Mouse (Mus musculus) spleen, postnatal 14 days (tissue): ENCODE results near the gene Vti1a.

Experiments
- DNase-seq, 2 experiments: peaks; one replicate each; pipeline ENCODE4 v3.0.0; 2021 to 2022; ENCODE audit warnings: low spot score in 2 of 2

Gene Vti1a

DNA sequence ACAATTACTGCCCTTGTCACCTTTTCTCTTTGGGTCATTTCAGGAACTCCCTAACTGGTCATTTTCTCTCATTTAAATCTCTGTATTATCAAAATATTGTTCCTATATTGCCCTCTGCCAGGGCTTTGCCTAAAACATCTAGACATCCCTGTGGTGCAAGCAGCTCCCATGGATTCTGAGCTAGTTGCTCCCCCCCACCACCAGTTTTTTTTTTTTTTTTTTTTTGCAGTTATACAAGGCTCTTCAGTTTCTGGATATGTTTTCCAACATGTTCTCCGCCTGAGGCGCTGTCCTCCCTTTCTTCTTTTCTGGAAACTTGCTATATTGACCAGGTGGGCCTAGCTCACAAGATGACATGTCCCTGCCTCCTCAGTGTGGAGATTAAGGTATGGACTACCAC, 2.4 kb upstream of the Vti1a start:
- DNase-seq: no peak

DNA sequence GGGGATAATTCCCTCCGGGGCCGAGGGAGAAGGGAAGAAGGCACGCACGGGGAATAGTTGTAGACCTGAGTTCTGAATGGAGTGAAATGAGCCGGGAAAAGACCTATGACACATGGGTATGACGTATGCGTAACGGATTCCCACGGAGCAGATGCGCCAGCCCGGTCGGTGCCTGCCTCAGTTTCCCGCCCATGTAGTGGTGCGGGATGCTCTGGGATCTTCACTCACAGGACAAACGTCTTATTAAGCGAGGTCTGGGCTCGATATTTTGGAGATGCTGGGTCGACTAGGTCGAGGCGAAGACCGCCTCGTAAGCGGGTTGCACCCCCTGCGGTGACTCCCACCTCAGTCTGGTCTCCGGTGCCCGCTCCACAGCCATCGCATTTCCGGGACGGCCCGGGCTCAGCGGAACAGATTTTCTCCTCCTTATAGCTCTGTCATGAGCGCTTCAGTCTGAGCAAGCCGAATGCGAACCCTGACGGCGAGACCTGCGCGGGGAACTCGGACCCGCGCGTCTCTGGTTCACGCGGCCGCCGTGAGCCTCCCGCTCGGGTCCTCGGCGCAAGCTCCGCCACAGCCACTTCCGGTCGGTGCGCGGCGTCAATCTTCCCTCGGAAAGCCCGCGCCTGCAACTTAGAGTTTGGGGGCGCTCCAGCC, 515 bp upstream of the Vti1a start, which contains the start of gene Zdhhc6:
Gene Zdhhc6 (minus strand): TSS at position 581 of the 657 bp plus-strand sequence.
- peak; percentile 73 to 84 for DNase-seq

DNA sequence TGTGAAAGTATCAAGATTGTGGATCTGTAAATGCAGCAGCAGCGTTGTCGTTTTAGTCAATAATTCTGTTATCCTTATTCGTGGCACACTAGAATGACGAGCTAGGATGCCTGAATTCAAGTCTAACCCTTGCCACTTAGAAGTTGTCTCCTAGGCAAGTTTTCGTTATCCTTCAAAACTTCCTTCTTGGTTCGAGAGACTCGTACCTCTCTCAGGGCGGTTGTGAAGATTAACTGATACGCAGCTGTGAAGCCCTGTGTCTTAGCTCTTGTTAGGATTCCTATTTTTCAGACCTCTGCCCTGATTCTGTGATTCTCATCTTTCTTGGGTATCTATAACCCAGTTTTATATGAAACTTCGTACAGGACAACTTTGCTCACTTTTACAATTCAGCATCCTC, 806 bp downstream of the Vti1a start:
- no peak for DNase-seq

DNA sequence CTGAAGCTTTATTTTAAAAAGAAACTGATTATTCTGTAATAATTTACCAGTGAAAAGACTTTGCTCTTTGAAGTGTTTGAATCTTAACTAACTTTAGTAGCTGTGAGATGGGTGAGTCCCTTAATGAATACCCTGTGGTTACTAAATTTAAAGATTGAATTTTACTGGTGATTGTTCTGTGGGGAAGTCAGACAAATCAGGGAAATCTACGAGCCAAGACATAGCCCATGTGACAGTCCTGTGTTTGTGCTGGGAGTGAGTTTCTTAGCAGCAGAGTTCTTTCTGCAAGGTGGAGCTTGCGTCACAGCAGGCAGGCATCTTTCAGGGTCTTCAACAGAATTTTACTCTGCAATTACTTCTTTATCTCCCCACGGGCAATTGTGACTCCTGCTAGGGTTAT, 2.9 kb downstream of the Vti1a start:
- no peak for DNase-seq

DNA sequence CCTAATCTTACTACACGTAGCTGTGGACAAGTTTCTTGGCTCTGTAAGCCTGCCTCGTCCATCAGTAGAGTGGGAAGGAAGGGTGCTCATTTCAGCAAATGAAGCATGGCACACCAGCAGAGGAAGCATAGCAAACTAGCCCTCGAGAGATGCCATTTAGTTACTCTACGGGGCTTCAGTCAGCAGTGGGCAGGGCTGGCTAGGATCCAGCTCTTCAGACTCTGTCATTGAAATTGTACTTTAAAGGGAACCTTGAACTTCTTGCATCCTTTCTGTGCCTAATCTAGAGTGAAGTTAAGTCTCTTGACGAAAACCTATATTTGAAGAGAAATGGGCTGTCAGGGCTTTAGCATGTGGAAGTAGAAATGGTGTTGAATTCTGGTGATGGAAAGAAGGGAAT, 3.4 kb downstream of the Vti1a start:
- DNase-seq: no peak

DNA sequence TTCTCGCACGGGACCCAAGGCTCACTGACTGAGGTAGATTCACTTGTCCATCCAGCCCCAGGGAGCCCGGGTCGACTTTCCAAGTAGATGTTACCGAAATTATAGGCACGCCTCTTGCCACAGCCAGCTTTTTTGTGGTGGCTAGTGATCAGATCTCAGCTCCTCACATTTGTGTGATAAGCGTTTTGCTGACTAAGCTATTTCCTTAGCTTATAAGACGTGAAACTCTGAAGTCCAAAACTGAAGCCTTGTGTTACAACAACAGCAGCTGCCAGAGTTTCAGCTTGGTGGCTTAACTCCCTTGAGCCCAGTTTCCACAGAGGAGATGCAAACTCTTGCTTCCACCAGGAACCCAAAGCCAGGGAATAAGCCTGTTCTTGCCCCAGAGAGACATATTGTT, 6.5 kb downstream of the Vti1a start:
- no peak for DNase-seq

DNA sequence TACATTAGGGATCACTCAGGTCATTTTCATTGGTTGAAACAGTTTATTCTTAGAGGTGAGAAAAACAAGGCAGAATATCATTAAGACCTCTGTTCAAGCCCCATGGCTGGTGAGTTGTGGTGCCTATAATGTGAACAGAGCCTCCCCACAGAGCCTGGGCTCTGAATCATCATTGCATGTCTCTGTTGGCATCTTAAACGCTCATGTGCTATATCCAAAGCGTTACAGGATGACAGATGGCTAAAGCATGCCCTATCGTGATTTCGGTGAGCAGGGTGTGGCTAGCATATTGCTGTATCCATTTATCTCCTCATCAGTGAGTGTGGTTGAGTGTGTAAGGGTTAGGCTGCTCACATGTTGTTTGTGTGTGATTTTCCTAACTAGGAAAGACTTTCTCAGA, 11.4 kb downstream of the Vti1a start:
- no peak for DNase-seq

DNA sequence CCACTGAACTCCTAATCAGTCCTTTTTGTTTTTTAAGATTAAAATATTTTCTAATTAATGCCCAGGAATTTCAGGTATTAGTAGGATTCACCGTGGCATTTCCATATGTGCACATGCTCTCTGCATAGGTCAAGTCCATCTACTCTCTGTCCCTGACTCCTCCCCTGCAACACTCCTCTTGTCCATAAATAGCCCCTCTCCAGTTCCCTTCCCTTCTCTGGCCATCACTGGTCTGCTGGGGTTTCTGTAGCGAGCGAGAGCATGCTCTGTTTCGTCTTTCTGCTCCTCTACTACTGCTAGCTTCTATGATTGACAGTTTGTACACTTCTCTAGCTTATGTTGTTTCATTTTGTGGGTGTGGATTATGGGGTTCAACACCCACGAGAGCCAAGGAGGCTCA, 15.7 kb downstream of the Vti1a start:
- no peak for DNase-seq

DNA sequence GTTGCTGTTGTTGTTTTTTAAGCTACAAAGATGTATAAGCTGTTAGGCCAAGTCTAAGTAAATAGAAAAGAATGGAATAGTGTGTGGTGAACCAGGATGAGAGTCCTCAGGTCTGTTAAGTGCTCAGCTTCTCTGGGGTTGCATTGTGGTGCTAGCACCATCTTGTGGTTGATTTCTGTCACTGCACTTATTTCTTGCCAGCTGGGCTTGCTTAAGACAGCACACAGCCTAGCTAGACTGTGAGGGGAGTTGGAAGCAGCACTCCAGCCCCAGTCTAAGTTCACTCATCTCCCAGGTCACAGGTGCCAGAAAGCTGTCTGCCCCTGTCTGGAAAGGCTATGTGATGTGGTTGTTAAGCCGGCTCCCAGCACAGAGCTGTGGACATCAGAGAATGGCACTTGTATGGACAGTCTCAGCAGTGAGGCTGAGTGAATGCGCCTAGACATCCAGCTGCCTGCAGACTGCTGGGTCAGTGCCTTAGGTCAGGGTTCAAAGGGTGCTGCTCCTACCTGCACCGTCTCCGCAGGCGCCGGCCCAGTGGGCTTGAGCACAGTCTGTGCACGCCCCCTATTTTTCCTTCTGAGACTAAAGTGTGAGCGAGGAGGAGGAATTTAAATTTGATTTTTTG, 16.7 kb downstream of the Vti1a start:
- DNase-seq: peak in 1 of 2 experiments; percentile 43

DNA sequence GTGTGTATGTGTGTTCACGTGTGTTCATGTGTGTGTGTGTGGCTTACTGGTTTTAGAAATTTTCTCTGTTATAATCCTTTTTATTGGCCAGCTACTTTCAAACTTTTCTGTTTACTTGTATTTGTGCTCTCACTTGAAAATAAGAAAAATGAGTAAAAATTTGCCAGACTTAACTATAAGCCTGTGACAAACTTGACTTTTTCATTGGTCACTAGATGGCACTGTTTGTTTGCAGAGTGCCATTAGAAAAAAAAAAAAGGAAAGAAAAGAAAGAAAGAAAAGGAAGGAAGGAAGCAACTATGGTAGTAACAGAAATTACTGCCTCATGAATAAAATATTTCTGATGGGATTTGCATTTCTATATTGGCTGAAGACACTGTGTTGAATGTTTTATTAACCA, 19.8 kb downstream of the Vti1a start:
- DNase-seq: no peak

DNA sequence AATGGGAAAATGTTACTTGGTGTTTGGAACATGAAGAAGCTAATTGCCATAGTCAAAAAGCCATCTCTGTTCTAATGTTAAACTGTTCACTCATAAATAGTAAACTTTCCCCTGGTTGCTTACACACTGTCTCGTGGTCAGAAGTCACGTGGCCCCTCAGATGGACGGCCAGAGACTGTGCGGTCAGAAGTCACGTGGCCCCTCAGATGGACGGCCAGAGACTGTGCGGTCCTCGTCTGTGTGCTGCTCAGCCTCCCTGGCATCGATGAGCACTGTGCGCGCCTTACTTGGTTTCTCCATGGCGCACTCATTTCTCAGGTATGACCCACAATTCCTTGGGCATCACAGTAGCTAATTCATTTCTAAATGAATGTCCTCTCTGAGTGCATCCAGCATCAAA, 20.3 kb downstream of the Vti1a start:
- no peak for DNase-seq

DNA sequence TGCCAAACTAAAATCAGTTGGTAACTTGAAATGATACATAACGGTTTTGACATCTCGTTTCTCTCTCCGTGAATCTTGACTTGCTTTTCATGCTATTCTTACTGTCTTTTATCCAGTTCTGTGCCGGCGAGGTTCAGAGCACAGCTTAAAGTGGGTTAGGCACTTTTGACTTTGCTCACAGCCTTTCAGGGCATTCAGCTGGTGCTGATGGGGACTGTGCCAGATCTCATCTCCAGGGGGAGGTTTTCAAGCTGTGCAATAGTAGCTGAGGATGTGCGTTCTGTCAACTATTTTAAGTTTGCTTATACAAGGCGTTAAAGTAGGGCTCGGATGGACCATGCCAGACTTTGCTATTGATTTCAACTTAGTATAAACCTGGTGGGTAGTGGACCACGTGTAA, 21.0 kb downstream of the Vti1a start:
- DNase-seq: no peak

DNA sequence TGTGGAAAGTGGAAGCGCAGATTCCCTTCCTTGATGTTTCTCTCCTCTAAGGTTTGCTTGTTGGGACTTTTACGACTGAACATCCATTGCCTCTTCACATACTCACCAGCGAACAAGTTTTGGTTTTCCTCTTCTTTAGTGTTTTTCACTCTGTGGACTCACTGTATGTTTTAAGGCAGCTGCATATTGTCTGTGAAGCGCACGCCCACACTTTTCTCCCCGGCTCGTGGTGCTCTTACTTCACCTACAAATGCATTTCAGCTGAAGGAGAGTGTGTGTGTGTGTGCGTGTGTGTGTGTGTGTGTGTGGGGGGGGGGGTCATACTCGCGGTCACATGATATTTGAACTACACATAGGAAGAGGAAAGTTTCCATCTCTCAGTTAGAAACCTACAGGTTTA, 21.6 kb downstream of the Vti1a start:
- DNase-seq: no peak

DNA sequence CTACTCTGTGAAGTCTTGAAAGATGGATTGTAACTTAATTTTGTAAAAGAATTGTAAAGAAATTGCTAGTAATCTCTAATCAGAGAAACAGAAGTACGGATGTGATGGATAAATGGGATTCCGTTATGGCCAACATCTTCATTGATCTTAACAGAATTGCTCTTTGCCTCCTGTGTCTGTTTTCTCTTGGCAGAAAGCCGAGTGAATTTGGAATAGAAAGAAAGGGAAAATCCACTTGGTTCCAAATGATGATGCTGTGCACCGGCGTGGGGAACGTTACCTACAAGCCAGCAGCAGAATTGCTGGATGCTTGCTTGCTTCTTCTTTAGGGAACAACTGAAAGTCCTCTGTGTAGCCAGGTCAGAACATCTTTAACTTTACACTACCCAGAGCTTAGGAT, 24.4 kb downstream of the Vti1a start:
- DNase-seq: no peak

DNA sequence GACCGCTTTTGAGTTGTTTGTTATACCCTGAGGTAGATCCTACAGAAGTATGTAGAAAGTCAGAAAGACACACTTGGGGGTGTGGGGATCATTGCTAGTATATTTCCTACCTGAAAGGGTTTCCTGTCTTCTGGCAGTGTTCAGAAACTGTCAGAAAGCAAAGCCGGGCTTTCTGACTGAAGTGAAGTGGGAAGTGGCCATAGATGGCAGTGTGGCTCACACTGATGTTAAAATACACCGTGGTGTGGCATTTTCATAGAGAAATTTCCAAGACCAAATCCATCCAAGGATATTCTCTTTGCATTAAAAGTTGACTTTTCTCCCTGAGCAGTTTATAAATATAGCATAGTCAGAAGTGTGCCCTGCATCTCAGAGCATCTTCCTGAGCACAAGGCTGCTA, 25.3 kb downstream of the Vti1a start:
- DNase-seq: no peak

DNA sequence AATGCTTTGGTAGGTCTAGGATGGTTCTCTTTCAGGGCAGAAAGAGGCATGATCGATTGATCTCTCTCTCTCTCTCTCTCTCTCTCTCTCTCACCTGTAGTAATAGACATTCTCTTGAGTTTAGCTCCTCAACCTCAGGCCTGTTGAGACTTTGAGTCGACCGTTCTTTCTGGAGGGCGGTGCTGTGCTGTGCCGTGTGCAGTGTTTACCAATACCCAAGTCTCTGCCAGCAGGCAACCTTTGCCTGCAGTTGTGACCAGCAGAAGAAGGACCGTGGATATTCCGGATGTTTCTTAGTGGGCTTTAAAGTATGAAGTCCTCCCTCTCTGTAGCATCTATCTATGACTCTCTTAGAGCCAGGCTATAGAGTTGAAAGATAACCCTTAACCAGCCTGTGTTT, 26.3 kb downstream of the Vti1a start:
- no peak for DNase-seq

DNA sequence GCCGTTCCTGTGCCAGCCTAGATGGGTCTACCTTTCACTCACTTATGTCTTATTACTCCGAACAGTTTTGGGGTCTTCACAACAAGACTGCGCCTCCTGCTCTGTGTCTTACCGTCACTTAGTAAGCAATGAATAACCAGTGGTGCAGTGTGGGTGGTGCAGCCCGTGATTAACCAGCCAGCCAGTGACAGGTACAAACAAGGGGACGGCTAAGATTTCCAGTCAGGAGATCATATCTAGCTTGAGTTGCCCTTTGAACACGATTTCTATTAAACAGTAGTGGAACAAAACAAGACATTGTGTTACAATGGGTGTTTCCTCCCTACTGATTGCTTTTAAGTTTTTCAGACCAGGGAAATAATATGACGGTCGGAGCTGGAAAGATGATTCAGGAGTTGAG, 27.2 kb downstream of the Vti1a start:
- no peak for DNase-seq

DNA sequence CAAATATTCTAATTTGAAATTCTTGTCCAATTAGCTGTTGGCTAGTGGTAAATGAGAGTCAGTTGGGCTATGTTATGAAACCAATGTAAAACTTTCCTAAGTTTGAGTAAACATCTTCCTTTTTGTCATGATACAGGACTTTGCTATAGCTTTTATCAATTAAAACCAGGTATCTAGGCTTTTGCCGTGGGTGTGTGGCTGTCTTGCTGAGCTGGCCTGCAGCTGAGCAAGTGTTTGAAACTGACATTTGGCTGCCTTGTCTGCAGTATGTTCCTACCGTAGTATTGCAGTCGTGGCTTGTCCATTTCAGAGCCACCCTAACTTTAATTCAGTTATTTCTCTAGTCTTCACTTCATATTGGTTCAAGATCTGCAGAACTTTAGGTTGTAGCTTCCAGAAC, 32.1 kb downstream of the Vti1a start:
- no peak for DNase-seq

DNA sequence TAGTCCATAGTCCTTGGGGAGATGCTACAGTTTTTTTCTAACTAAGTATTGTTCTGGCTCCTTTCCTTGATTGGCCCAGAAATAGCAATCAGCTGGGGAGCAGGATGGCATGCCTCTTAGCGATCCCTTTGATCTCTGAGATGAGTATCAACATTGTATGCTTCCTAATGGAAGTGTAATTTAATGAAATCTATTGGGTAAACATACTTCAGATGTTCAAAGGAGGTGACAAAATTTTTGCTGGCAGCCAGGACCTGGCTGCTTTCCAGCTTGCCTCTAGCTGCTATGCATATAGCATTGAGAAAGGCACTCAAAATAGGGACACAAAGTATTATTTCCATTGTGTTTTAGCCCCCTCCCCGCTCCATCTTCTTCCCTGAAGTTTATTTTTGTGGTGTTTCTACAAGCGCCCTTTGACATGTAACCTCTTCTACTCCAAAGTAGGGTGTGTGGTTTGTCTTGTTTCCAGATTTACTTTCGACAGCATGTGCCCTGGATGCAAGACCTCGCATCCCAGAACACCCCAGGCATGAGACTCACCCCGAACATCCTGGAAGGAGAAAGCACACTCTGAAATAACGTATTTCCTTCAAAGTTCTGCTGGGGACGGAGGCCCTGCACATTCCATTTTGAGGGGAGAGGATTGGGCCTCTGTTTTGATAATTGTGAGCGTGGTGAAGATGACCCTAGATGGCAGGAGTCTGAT, 34.7 kb downstream of the Vti1a start:
- no peak for DNase-seq

DNA sequence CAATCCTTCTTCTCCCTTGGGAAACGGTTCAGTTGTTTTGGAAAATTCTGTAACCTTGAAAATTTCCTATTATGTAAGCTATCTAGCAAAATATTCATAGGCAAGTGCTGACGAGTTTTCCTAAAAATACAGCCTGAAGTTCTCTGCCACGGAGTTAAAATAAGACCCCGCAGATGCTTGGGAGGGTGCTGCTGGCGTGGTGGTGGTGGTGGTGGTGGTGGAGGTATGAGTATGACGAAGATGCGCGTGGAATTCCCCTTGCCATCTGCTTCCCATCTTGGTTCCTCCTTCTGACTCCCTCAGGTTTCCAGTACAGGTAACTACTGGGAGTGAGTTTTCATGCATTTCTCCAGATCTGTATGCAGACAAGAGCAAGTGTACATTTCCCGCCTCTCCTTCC, 46.5 kb downstream of the Vti1a start:
- DNase-seq: no peak

DNA sequence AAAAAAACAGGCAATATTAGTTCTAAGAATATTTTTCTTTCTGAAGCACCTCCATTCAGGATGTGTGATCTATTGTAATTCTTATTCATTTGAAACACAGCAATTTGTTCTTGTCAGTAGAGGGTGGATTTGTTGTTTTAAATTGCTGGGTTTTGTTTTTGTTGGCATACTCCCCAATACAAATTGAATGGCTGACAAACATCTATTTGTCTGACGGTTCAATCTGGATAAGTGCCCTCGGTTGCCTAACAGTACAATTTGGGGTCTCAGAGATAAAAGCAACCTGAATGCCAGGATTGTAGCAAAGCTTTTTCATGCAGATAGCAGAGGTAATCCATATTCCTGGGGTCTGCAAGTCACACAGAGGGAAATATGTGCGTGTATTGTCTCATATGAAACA, 53.6 kb downstream of the Vti1a start:
- no peak for DNase-seq

DNA sequence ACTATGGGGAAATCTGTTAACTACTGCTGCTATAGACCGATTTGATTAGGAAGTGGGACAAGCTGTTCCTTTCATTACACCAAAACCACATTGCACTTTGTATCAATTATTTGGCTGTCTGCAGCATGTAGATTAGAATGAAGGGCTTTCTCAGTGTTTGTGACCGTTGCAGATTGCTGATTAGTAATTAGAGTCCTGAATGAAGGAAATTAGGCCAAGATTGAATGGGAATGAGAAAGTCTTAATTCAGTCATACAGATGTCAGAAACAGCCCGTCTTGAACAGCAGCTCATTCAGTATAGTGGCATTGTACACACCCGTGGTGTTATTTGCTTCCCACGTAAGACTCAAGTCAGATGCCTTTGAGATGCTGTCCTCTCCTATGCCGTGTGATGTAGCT, 60.2 kb downstream of the Vti1a start:
- DNase-seq: no peak

DNA sequence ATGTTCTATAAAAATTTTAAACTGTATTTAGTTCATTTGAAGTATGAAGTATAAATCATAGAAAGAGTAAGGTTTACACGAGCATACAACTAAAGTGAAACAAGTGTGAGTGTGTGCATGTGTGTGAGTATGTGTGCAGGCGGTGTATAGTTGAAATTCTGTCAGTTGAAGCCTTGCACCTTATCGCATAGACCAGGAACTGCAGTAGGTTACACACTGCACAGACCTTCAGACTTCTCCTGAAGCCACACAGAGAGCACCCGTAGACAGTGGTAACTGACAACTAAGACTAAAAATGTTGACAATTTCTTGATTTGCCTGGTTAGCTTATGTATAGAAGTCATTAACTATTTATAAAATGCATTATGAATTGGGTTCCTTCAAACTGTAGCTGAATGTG, 61.4 kb downstream of the Vti1a start:
- DNase-seq: no peak
